Mouse (Mus musculus): ENCODE measurements around the gene Pde10a. TPM values are rescaled to one million over a fixed set of nuclear protein-coding genes. Genes with fewer than 3 reads are reported as not detected.

The Pde10a gene
- total RNA-seq, 1 experiment, result 2.6 TPM

DNA sequence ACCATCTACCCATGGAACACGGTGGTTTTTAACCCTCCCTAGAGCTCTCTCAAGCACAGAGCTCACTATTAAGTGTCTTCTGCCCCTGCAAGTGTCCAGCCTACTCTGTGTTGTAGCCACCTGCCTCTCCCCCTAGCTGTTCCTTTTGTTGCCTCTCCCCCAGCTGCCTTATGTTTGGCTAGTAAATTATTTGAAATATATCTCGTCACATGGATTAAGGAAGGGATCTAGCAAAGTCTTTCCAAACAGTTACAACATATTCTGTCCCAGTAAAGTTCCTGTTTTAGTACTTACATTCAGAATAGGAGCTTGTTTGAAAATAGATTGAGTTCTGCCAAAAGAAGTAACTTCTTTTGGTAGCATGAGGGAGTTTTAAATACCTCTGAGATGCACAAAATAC lies 452.1 kb downstream of the Pde10a start:
- Histone ChIP-seq H3K4me1 (ENCODE audit: control insufficient read depth in 2 of 2, insufficient read depth in 2 of 2, low read length in 2 of 2, poor library complexity in 1 of 2) (no peaks in the 10 kb centered on the region), H3K4me3 (ENCODE audit: insufficient read depth in 1 of 2, low read depth in 1 of 2, low read length in 2 of 2, poor library complexity in 1 of 2, severe bottlenecking in 1 of 2) (no peak overlapping the region), H3K36me3 (ENCODE audit: control insufficient read depth, insufficient read depth, low read length, poor library complexity, severe bottlenecking) (no peaks in the 10 kb centered on the region), H3K27ac (ENCODE audit: insufficient read depth, low read depth, low read length, poor library complexity, severe bottlenecking) (no peak overlapping the region), H3K9ac (ENCODE audit: insufficient read depth, low read depth, low read length, poor library complexity, severe bottlenecking) (no peak overlapping the region), H3K9me3 (ENCODE audit: control insufficient read depth, insufficient read depth, low read depth, low read length) (no peaks in the 10 kb centered on the region)
- TF ChIP-seq HCFC1 (IDR thresholded peaks at IDR 0.05; ENCODE audit: borderline replicate concordance, insufficient read depth, low read length) (no peak), ZC3H11A (IDR thresholded peaks at IDR 0.05; ENCODE audit: borderline replicate concordance, low read depth, low read length) (no peak), ZNF384 (IDR thresholded peaks at IDR 0.05; ENCODE audit: low read depth, low read length) (no peak), MAFK (IDR thresholded peaks at IDR 0.05; ENCODE audit: insufficient read depth, low read depth, low read length) (no peak), CHD2 (IDR thresholded peaks at IDR 0.05; ENCODE audit: low read depth, low read length) (no peak)
- in situ Hi-C loops (cut with MboI; ENCODE audit: low sequenced_read_pairs in 2 of 2, unreplicated experiment in 2 of 2), result no loop called here
- no peak for DNase-seq (ENCODE audit: low read depth, low spot score)

DNA sequence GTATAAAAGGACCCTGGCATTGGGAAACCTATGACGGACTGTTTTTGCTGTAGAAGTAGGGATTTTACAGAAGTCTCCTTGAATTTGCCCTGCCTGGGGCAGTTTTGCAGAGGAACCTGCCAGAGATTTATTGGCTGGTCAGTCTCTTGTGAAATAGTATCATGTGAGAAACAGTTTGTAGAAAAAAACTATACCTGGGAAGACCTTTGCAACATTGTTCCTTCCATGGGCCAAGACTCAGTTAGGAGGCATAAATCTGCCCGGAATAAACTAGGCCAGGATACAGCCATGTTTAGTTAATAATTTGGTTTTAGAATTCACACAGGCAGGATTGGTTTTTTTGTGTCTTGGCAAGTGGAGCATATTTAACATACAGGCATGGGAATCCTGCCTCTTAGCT lies 458.4 kb downstream of the Pde10a start:
- no peak overlapping the region for H3K9ac ChIP-seq (ENCODE audit: insufficient read depth, low read depth, low read length, poor library complexity, severe bottlenecking)
- no peak overlapping the region for H3K4me3 ChIP-seq (ENCODE audit: insufficient read depth in 1 of 2, low read depth in 1 of 2, low read length in 2 of 2, poor library complexity in 1 of 2, severe bottlenecking in 1 of 2)
- DNase-seq (ENCODE audit: low read depth, low spot score), result no peak
- H3K27ac ChIP-seq (ENCODE audit: insufficient read depth, low read depth, low read length, poor library complexity, severe bottlenecking), result no peak overlapping the region
- H3K9me3 ChIP-seq (ENCODE audit: control insufficient read depth, insufficient read depth, low read depth, low read length), result no peaks in the 10 kb centered on the region
- in situ Hi-C loops (cut with MboI; ENCODE audit: low sequenced_read_pairs in 2 of 2, unreplicated experiment in 2 of 2), result no loop called here
- H3K36me3 ChIP-seq (ENCODE audit: control insufficient read depth, insufficient read depth, low read length, poor library complexity, severe bottlenecking), result no peaks in the 10 kb centered on the region
- TF ChIP-seq ZNF384 (IDR thresholded peaks at IDR 0.05; ENCODE audit: low read depth, low read length), result no peak
- TF ChIP-seq ZC3H11A (IDR thresholded peaks at IDR 0.05; ENCODE audit: borderline replicate concordance, low read depth, low read length), result no peak
- TF ChIP-seq MAFK (IDR thresholded peaks at IDR 0.05; ENCODE audit: insufficient read depth, low read depth, low read length), result no peak
- no peak for TF ChIP-seq HCFC1 (IDR thresholded peaks at IDR 0.05; ENCODE audit: borderline replicate concordance, insufficient read depth, low read length)
- TF ChIP-seq CHD2 (IDR thresholded peaks at IDR 0.05; ENCODE audit: low read depth, low read length), result no peak
- peaks cover 0 to 2% of the 10 kb centered on the region in 2 experiments; a peak in 1 of 4 replicates for H3K4me1 ChIP-seq (ENCODE audit: control insufficient read depth in 2 of 2, insufficient read depth in 2 of 2, low read length in 2 of 2, poor library complexity in 1 of 2)

DNA sequence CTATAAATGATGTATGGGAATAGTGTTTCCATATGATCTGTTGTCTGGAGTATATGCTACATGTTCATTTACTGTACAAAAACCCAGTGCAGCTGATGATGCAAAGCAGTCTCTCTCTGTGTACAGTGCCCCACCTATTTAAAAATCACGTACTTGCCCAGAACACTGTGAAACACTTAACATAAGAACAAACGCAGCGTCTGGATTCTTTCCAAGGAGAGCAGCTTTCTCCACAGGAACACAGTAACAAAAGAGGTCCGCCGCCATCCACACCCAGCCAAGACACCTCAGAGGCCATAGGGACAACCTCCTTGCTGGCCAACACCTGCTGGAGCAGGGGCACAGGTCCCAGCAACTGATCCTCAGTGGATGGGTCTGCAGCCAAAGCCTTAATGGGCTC lies 460.5 kb downstream of the Pde10a start:
- in situ Hi-C loops (cut with MboI; ENCODE audit: low sequenced_read_pairs in 2 of 2, unreplicated experiment in 2 of 2), result no loop called here
- TF ChIP-seq ZC3H11A (IDR thresholded peaks at IDR 0.05; ENCODE audit: borderline replicate concordance, low read depth, low read length), result no peak
- no peak for TF ChIP-seq CHD2 (IDR thresholded peaks at IDR 0.05; ENCODE audit: low read depth, low read length)
- no peak for TF ChIP-seq HCFC1 (IDR thresholded peaks at IDR 0.05; ENCODE audit: borderline replicate concordance, insufficient read depth, low read length)
- no peak for TF ChIP-seq MAFK (IDR thresholded peaks at IDR 0.05; ENCODE audit: insufficient read depth, low read depth, low read length)
- TF ChIP-seq ZNF384 (IDR thresholded peaks at IDR 0.05; ENCODE audit: low read depth, low read length), result no peak
- H3K36me3 ChIP-seq (ENCODE audit: control insufficient read depth, insufficient read depth, low read length, poor library complexity, severe bottlenecking), result no peaks in the 10 kb centered on the region
- H3K4me1 ChIP-seq (ENCODE audit: control insufficient read depth in 2 of 2, insufficient read depth in 2 of 2, low read length in 2 of 2, poor library complexity in 1 of 2), result peaks cover 0 to 2% of the 10 kb centered on the region in 2 experiments; a peak in 1 of 4 replicates
- DNase-seq (ENCODE audit: low read depth, low spot score), result no peak
- no peak overlapping the region for H3K4me3 ChIP-seq (ENCODE audit: insufficient read depth in 1 of 2, low read depth in 1 of 2, low read length in 2 of 2, poor library complexity in 1 of 2, severe bottlenecking in 1 of 2)
- no peak overlapping the region for H3K9ac ChIP-seq (ENCODE audit: insufficient read depth, low read depth, low read length, poor library complexity, severe bottlenecking)
- no peak overlapping the region for H3K27ac ChIP-seq (ENCODE audit: insufficient read depth, low read depth, low read length, poor library complexity, severe bottlenecking)
- no peaks in the 10 kb centered on the region for H3K9me3 ChIP-seq (ENCODE audit: control insufficient read depth, insufficient read depth, low read depth, low read length)

DNA sequence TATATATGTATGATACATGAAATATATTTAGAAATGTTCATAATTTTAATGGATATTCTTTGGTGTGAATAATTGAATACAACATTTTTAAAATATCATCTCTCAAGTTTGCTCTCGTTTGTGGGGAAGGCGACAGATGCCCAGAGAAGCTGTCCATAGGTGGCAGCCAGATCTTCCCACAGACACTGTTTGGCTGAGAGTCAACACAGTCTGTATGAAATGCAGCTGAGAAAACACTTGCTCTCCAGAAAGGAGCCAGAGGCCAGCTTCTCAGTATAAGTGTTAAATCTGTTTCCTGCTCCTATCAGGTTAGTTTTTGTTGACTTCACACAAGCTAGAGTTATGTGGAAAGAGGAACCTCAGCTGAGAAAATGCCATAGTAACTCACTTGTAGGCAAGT lies 461.4 kb downstream of the Pde10a start:
- DNase-seq (ENCODE audit: low read depth, low spot score), result no peak
- no peaks in the 10 kb centered on the region for H3K9me3 ChIP-seq (ENCODE audit: control insufficient read depth, insufficient read depth, low read depth, low read length)
- H3K36me3 ChIP-seq (ENCODE audit: control insufficient read depth, insufficient read depth, low read length, poor library complexity, severe bottlenecking), result no peaks in the 10 kb centered on the region
- peaks cover 0 to 2% of the 10 kb centered on the region in 2 experiments; a peak in 1 of 4 replicates for H3K4me1 ChIP-seq (ENCODE audit: control insufficient read depth in 2 of 2, insufficient read depth in 2 of 2, low read length in 2 of 2, poor library complexity in 1 of 2)
- TF ChIP-seq HCFC1 (IDR thresholded peaks at IDR 0.05; ENCODE audit: borderline replicate concordance, insufficient read depth, low read length) (no peak), MAFK (IDR thresholded peaks at IDR 0.05; ENCODE audit: insufficient read depth, low read depth, low read length) (no peak), CHD2 (IDR thresholded peaks at IDR 0.05; ENCODE audit: low read depth, low read length) (no peak), ZNF384 (IDR thresholded peaks at IDR 0.05; ENCODE audit: low read depth, low read length) (no peak), ZC3H11A (IDR thresholded peaks at IDR 0.05; ENCODE audit: borderline replicate concordance, low read depth, low read length) (no peak)
- in situ Hi-C loops (cut with MboI; ENCODE audit: low sequenced_read_pairs in 2 of 2, unreplicated experiment in 2 of 2), result no loop called here
- H3K9ac ChIP-seq (ENCODE audit: insufficient read depth, low read depth, low read length, poor library complexity, severe bottlenecking), result no peak overlapping the region
- H3K4me3 ChIP-seq (ENCODE audit: insufficient read depth in 1 of 2, low read depth in 1 of 2, low read length in 2 of 2, poor library complexity in 1 of 2, severe bottlenecking in 1 of 2), result no peak overlapping the region
- H3K27ac ChIP-seq (ENCODE audit: insufficient read depth, low read depth, low read length, poor library complexity, severe bottlenecking), result no peak overlapping the region

DNA sequence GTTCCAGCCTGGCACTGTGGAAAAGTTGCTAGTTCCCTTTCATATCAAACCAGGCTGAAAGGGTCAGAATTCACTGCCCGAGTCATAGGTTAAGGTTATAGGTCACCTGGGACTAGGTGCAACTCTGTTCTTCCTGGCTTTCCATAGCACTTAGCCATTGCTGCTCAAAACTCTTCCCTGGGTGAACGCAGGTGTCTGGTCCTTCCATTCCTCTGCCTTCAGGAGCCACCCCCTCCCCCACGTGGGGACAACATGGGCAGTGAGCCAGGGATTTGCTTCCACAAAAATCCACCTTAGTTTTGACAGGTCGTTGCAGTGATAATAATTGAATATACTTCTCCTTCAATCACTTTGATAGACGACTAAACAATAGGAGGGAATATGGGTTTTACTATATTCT lies 462.2 kb downstream of the Pde10a start:
- DNase-seq (ENCODE audit: low read depth, low spot score), result no peak
- no peak overlapping the region for H3K27ac ChIP-seq (ENCODE audit: insufficient read depth, low read depth, low read length, poor library complexity, severe bottlenecking)

More for the DNA sequence above, 462.2 kb downstream of the Pde10a start:
- in situ Hi-C loops (cut with MboI; ENCODE audit: low sequenced_read_pairs in 2 of 2, unreplicated experiment in 2 of 2), result no loop called here
- Histone ChIP-seq H3K36me3 (ENCODE audit: control insufficient read depth, insufficient read depth, low read length, poor library complexity, severe bottlenecking) (no peaks in the 10 kb centered on the region), H3K4me3 (ENCODE audit: insufficient read depth in 1 of 2, low read depth in 1 of 2, low read length in 2 of 2, poor library complexity in 1 of 2, severe bottlenecking in 1 of 2) (no peak overlapping the region), H3K9me3 (ENCODE audit: control insufficient read depth, insufficient read depth, low read depth, low read length) (no peaks in the 10 kb centered on the region), H3K4me1 (ENCODE audit: control insufficient read depth in 2 of 2, insufficient read depth in 2 of 2, low read length in 2 of 2, poor library complexity in 1 of 2) (peaks cover 0 to 2% of the 10 kb centered on the region in 2 experiments; a peak in 1 of 4 replicates), H3K9ac (ENCODE audit: insufficient read depth, low read depth, low read length, poor library complexity, severe bottlenecking) (no peak overlapping the region)
- TF ChIP-seq HCFC1 (IDR thresholded peaks at IDR 0.05; ENCODE audit: borderline replicate concordance, insufficient read depth, low read length) (no peak), ZNF384 (IDR thresholded peaks at IDR 0.05; ENCODE audit: low read depth, low read length) (no peak), MAFK (IDR thresholded peaks at IDR 0.05; ENCODE audit: insufficient read depth, low read depth, low read length) (no peak), CHD2 (IDR thresholded peaks at IDR 0.05; ENCODE audit: low read depth, low read length) (no peak), ZC3H11A (IDR thresholded peaks at IDR 0.05; ENCODE audit: borderline replicate concordance, low read depth, low read length) (no peak)

Data from ES-E14 (cell line).